Mouse (Mus musculus) embryo, embryonic 11.5 days (tissue): ENCODE data around the gene Eral1.
"Not testable (repeated sequence)": the region's sequence is repeated elsewhere in the genome, so short reads cannot be mapped to it uniquely, and the experiment has no call there.

ENCODE experiments used
- DNase-seq: peaks from one replicate; pipeline ENCODE4 v3.0.0-alpha.2; 2012; ENCODE audit warnings: low read depth, low spot score

Eral1 gene

DNA sequence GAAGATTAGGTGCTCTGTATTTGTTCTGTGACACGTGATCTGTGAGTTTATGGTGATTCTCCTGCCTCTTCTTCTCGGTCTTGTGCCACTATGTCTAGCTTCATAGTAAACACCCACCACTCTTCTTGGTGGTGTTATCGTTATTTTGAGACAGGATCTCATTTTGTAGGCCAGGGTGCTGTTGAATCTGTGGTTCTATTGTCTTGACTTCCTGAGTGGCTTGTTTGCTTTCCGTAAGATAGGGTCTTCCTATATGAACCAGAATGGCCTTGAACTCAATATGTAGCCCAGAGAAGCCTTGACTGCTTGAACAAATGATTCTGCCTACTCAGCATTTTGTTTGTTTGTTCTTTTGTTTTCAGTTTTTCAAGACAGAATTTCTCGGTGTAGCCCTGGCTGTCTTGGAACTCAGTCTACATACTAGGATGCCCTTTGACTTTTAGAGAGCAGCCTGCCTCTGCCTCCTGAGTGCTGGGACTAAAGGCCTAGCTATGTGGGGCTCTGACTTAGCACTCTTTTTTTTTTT, 7.6 kb upstream of the Eral1 start:
- no peak for DNase-seq

GRCm38 (mm10) chr11:78086925-78087479, 6.8 kb upstream of the Eral1 start:
- DNase-seq: no peak

- no peak for DNase-seq
Measured at GRCm38 (mm10) chr11:78083595-78083994, 3.4 kb upstream of the Eral1 start.

- no peak for DNase-seq
Measured at GRCm38 (mm10) chr11:78074666-78075065, 5.5 kb downstream of the Eral1 start.

DNA sequence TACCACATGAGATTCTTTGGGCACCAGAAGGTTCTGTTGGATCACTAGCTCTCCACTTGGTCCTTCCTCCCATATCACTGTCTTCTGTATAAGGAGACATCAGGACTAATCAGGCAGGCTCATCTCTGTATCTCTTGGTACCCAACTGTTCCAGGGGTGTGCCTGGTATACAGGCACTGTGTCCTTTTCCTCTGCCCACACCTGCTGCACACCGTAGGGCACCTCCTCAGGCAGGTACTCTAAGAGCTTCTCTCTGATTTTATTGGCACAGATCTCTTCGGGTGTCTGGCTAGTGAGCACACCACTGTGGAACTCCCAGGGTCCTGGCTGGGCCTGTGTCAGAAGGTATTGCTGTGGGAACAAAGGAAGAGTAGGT, 5.9 kb downstream of the Eral1 start:
- DNase-seq: no peak

DNA sequence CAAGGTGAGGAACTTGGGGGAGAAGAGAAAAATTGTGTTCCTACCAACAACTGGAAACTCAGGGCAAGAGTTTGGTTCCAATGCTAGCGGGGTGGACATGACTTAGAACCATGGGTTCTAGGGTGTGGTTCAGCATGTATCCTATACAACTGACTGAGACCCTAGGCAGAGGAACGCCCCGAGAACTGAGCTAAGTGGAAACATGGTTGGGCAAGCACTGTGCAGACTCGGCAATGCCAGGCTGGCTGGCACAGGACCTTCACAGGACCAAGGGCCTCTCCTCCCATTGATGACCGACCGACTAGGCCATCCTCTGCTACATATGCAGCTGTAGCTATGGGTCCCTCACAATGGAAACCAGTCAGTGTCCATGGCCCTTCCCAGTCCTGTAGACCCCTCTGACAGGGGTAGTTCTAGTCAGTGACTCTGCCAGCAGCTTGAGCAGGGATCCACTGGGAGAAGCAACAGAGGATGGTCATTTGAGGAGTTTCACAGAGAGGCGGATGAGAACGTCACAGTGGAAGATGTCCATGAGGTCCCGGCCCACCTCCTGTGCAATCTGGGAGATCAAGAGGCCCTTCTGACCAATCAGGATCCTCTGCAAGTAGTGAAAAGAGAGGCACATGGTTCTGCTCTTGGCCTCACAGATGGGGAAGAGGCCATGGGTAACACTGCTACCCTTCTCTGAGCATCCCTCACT, 6.5 kb downstream of the Eral1 start:
- no peak for DNase-seq

GRCm38 (mm10) chr11:78072425-78073130, 7.6 kb downstream of the Eral1 start:
- DNase-seq: no peak

- DNase-seq: no peak
Measured at GRCm38 (mm10) chr11:78071938-78072337, 8.2 kb downstream of the Eral1 start.

- DNase-seq: no peak
Measured at GRCm38 (mm10) chr11:78069646-78070045, 10.5 kb downstream of the Eral1 start.

DNA sequence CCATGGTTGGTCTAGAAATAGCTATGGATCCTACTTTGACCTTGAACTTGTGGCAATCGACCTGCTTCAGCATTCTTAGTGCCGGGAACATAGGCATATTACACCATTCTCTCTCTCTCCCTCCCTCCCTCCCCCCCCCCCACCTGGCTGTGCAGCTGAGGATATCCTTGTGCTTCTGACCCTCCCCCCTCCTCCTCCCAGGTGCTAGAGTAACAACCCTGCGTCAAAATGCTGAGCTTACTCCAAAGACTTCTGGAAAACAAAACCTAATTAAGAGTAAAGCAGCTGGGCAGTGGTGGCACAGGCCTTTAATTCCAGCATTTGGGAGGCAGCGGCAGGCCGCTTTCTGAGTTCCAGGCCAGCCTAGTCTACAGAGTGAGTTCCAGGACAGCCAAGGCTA, 11.1 kb downstream of the Eral1 start:
- DNase-seq: no peak

- DNase-seq: no peak
Measured at GRCm38 (mm10) chr11:78067566-78067965, 12.6 kb downstream of the Eral1 start.

DNA sequence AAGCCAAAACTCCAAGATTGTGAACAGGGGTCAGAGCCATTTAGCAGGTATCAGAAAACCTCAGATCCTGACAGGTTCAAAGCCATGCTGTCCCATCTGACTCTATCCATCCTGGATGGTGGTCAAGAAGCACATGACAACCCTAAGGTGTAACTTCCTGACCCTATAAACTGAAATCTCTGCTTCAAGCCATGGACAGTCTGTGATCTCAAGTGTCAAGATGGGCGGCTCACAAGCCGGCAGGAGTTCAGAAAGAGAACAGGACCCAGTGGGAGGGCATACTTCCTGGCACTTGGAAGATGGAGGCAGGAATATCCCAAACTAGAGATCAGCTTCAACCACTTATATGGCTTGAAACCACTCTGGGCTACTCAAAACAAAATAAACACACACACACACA, 13.5 kb downstream of the Eral1 start:
- DNase-seq: no peak

- no peak for DNase-seq
Measured at GRCm38 (mm10) chr11:78065906-78066305, 14.3 kb downstream of the Eral1 start.

GRCm38 (mm10) chr11:78062563-78062962, 17.6 kb downstream of the Eral1 start:
- no peak for DNase-seq

- DNase-seq: no peak
Measured at GRCm38 (mm10) chr11:78059833-78060757, 20.1 kb downstream of the Eral1 start.

DNA sequence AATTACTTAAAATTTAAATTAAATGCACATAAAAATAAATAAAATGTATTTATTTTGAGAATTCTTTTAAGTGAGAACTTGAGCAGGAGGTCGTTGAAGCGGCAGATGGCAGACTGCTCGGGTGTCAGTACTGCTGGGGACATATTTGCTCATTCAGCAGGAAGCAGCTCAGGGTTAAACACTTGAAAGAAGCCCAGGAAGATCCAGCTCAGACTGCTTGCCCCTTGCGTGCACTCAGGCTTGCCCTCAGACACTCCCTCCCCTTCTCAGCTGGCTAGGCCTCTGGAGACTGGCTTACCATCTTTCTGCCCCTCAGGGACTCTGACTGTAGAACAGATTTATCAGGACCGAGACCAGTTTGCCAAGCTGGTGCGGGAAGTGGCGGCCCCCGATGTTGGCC, 23.2 kb downstream of the Eral1 start:
- no peak for DNase-seq

DNA sequence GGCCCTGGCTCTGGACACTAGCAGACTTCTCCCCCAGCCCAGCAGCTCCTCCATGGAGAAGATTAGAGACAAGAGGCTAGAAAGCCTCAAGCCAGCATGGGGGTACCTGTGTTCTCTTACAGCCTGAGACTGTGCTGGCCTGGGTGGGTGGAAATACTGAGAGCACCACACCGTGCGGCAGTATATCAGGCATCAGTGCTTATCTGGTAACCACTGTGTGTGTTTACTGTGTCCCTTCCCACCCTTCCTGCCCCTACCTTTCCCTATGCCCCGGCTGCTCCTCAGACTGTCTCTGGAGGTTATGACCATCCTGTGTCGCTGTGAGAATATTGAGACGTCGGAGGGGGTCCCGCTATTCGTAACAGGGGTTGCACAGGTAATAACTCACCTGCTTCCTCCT, 27.1 kb downstream of the Eral1 start:
- no peak for DNase-seq

DNA sequence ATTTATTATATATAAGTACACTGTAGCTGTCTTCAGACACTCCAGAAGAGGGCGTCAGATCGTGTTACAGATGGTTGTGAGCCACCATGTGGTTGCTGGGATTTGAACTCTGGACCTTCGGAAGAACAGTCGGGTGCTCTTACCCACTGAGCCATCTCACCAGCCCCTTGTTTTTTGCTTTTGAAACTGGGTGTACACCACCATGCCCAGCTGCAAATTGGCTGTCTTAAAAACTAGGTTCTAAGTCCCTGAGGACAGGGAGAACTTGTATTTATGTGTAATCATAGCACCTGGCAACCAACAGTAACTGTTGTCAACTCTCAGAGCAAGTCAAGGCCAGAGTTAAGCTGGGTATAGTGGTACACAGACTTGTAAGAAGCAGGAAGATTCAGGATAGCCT, 31.5 kb downstream of the Eral1 start:
- not testable (repeated sequence) for DNase-seq

- DNase-seq: no peak
Measured at GRCm38 (mm10) chr11:78044758-78045251, 35.4 kb downstream of the Eral1 start.

DNA sequence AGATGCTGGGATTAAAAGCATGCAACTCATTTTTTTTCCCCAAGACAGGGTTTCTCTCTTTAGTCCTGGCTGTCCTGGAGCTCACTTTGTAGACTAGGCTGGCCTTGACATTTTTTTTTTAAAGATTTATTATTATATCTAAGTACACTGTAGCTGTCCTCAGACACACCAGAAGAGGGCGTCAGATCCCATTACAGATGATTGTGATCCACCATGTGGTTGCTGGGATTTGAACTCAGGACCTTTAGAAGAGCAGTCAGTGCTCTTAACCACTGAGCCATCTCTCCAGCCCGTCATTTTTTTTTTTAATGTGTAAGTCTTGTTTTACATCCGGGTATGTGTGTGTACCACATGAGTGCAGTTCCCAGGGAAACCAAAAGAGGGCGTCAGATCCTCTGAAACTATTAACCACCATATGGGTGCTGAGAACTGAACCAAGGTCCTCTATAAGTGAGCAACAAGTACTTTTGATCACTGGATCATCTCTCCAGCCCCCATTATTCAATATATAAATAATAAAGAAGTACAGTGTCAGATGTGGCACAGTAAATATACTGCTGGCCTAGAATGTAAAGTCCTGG, 37.8 kb downstream of the Eral1 start:
- not testable (repeated sequence) for DNase-seq

DNA sequence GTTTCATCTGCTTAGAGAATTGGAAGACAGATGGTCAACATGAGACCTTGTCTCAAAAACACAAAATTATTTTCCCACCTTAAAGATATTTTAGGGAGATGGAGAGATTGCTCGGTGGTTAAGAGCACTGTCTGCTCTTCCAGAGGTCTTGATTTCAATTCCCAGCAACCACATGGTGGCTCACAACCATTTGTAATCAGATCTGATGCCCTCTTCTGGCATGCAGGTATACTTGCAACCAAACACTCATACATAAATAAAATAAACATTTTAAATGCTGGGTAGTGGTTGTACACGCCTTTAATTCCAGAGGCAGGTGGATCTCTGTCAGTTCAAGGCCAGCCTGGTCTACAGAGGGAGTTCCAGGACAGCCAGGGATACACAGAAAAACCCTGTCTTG, 39.3 kb downstream of the Eral1 start:
- DNase-seq: no peak
